Mouse (Mus musculus) heart, postnatal 36 days (tissue): ENCODE measurements around the gene Zfp507. TPM values are rescaled to one million over a fixed set of nuclear protein-coding genes. Genes with fewer than 3 reads are reported as not detected.
A peak's percentile ranks its signal among the peaks of the same experiment; 100 is the strongest.

Source experiments
- DNase-seq, 2 experiments: peaks; one replicate each; pipeline ENCODE4 v3.0.0; 2021 to 2022
- intact Hi-C: fragments of 180-260 bp; cut with DNase I; formaldehyde crosslinking; loops from one replicate; pipeline ENCODE4 v1.15.1; 2025
- total RNA-seq, 2 experiments: library from RNA; stranded (reverse); gene quantifications; 2 replicates each; pipeline ENCODE4 v1.2.3; 2021

Zfp507 gene
- total RNA-seq, 2 experiments from 2014 or later = 13.7 to 13.8 TPM

GRCm38 (mm10) chr7:35742310-35742709, 60.5 kb downstream of the Zfp507 start:
- intact Hi-C loops = no loop called here
- DNase-seq = no peak

- no peak for DNase-seq
- intact Hi-C loops = no loop called here
Observed at GRCm38 (mm10) chr7:35741858-35742257, 60.9 kb downstream of the Zfp507 start.

- peak; percentile 34 to 58 for DNase-seq
Observed at GRCm38 (mm10) chr7:35740489-35741230, 62.1 kb downstream of the Zfp507 start.

GRCm38 (mm10) chr7:35738871-35739270, 63.9 kb downstream of the Zfp507 start:
- intact Hi-C loops = no loop called here

More at GRCm38 (mm10) chr7:35740489-35741230, 62.1 kb downstream of the Zfp507 start:
- intact Hi-C loops = no loop called here

GRCm38 (mm10) chr7:35733313-35734050, 69.3 kb downstream of the Zfp507 start:
- DNase-seq = no peak
- intact Hi-C loops = no loop called here

More at GRCm38 (mm10) chr7:35738871-35739270, 63.9 kb downstream of the Zfp507 start:
- no peak for DNase-seq

- intact Hi-C loops = no loop called here
- DNase-seq = no peak
Observed at GRCm38 (mm10) chr7:35732585-35733059, 70.2 kb downstream of the Zfp507 start.

GRCm38 (mm10) chr7:35729621-35730031, 73.2 kb downstream of the Zfp507 start:
- peak in 1 of 2 experiments; percentile 5 for DNase-seq
- intact Hi-C loops = no loop called here

GRCm38 (mm10) chr7:35728376-35728775, 74.4 kb downstream of the Zfp507 start:
- no peak for DNase-seq
- intact Hi-C loops = no loop called here

- DNase-seq = no peak
- intact Hi-C loops = no loop called here
Observed at GRCm38 (mm10) chr7:35723035-35723434, 79.8 kb downstream of the Zfp507 start.

Other genes with a start within 250 kb of the Zfp507 start
- gene Nudt19, start 246.7 kb downstream of the Zfp507 start, total RNA-seq = 10 to 100 TPM; 66.8 to 82.3 TPM
- under 1 TPM; 0.03 to 0.06 TPM for gene Rgs9bp, start 217.4 kb downstream of the Zfp507 start, total RNA-seq
- 10 to 100 TPM; 11.2 to 13.0 TPM for gene Ankrd27, start 216.8 kb downstream of the Zfp507 start, total RNA-seq
- gene Pdcd5, start 155.5 kb downstream of the Zfp507 start, total RNA-seq = 100 to 1,000 TPM; 112 to 114 TPM
- 1 to 10 TPM; 3.5 to 3.7 TPM for gene Dpy19l3, start 48.5 kb downstream of the Zfp507 start, total RNA-seq